Mouse (Mus musculus) hindbrain, postnatal 0 days (tissue): ENCODE measurements around the gene Gnb4. TPM values are rescaled to one million over a fixed set of nuclear protein-coding genes. Genes with fewer than 3 reads are reported as not detected.
A peak's percentile ranks its signal among the peaks of the same experiment; 100 is the strongest.

ENCODE experiments used
- ATAC-seq: fragments of 200-750 bp; cut with Nextera tagmentation; 2 replicates; pipeline ENCODE4 v1.8.0; 2017; ENCODE audit warnings: mild to moderate bottlenecking, moderate TSS enrichment, moderate library complexity
- DNase-seq: peaks from one replicate; pipeline ENCODE4 v3.0.0-alpha.2; 2015; ENCODE audit warnings: low spot score
- H3K27ac ChIP-seq: fragments of 300-500 bp; sonication (generic); 2 replicates; pipeline ENCODE4 v1.5.1; 2014; ENCODE audit warnings: mild to moderate bottlenecking
- H3K27me3 ChIP-seq: fragments of 300-500 bp; sonication (generic); 2 replicates; pipeline ENCODE4 v1.6.1; 2014; ENCODE audit warnings: low read length, mixed read lengths; ENCODE audit not compliant: insufficient read depth
- H3K36me3 ChIP-seq: fragments of 300-500 bp; sonication (generic); 2 replicates; pipeline ENCODE4 v1.6.1; 2014; ENCODE audit warnings: low read length, mixed read lengths; ENCODE audit not compliant: insufficient read depth
- H3K4me1 ChIP-seq: fragments of 300-500 bp; sonication (generic); 2 replicates; pipeline ENCODE4 v1.6.1; 2014; ENCODE audit warnings: antibody characterized with exemption, low read length, mixed read lengths; ENCODE audit not compliant: insufficient read depth
- H3K4me2 ChIP-seq: fragments of 300-500 bp; sonication (generic); 2 replicates; pipeline ENCODE4 v1.6.1; 2014; ENCODE audit warnings: low read depth, mild to moderate bottlenecking, low read length, moderate library complexity, mixed read lengths
- H3K4me3 ChIP-seq: fragments of 300-500 bp; sonication (generic); 2 replicates; pipeline ENCODE4 v1.5.1; 2014; ENCODE audit warnings: low read length
- H3K9ac ChIP-seq: fragments of 300-500 bp; sonication (generic); replicated peaks from 2 replicates; pipeline ENCODE4 v1.6.1; 2014; ENCODE audit warnings: mild to moderate bottlenecking, low read length, moderate library complexity, mixed read lengths
- H3K9me3 ChIP-seq: fragments of 300-500 bp; sonication (generic); 2 replicates; pipeline ENCODE4 v1.6.1; 2016; ENCODE audit warnings: low read length, mixed read lengths
- CTCF ChIP-seq: IDR thresholded peaks from 2 replicates; pipeline ENCODE4 v1.5.1; 2016; ENCODE audit warnings: antibody characterized with exemption, control low read depth, low read depth
- WGBS: fragments of 180-500 bp; shearing (Covaris S2); extraction: QIAGEN DNeasy Blood & Tissue Kit; methylation state at CpG from one replicate; pipeline ENCODE4 v1.1.7; 2014; 5-methylcytosine and 5-hydroxymethylcytosine counted together
- polyA plus RNA-seq: library from polyadenylated mRNA; unstranded; fragments of >200 nt; fragmentation: Nextera tagmentation; extraction: Ambion mirVana; gene quantifications from 2 replicates; pipeline ENCODE4 v1.2.1, GENCODE M21; 2015
- total RNA-seq: library from RNA; depleted of rRNA; stranded (reverse); fragments of >200 nt; gene quantifications from 2 replicates; pipeline ENCODE4 v1.2.3, GENCODE M21; 2014

The Gnb4 gene
- total and polyA plus RNA-seq, 2 experiments from 2014 or later: 123 to 124 TPM

GRCm38 (mm10) chr3:32599328-32599727 lies 17.1 kb downstream of the Gnb4 start:
- WGBS: 70% methylated on average over 3 of the region's 3 CpGs
- no peak overlapping the region for H3K9ac ChIP-seq
- no peak overlapping the region for H3K4me2 ChIP-seq
- no peak for TF ChIP-seq CTCF
- no peaks in the 10 kb centered on the region for H3K9me3 ChIP-seq
- no peak overlapping the region for H3K4me3 ChIP-seq
- H3K4me1 ChIP-seq: no peaks in the 10 kb centered on the region
- H3K27ac ChIP-seq: no peak overlapping the region
- DNase-seq (no peak), ATAC-seq (no peak)
- H3K36me3 ChIP-seq: no peaks in the 10 kb centered on the region; the same call in 1 of the 2 replicates
- H3K27me3 ChIP-seq: no peaks in the 10 kb centered on the region

GRCm38 (mm10) chr3:32595080-32595479 lies 21.3 kb downstream of the Gnb4 start:
- 85% methylated on average over 4 of the region's 4 CpGs for WGBS
- no peak for DNase-seq
- Histone ChIP-seq H3K9ac (no peak overlapping the region), H3K27me3 (no peaks in the 10 kb centered on the region), H3K4me2 (no peak overlapping the region), H3K4me1 (no peaks in the 10 kb centered on the region), H3K27ac (no peak overlapping the region), H3K9me3 (no peaks in the 10 kb centered on the region), H3K36me3 (peaks cover 17% of the 10 kb centered on the region), H3K4me3 (no peak overlapping the region)
- no peak for ATAC-seq
- no peak for TF ChIP-seq CTCF

GRCm38 (mm10) chr3:32586274-32586673 lies 30.1 kb downstream of the Gnb4 start:
- Histone ChIP-seq H3K9ac (no peak overlapping the region), H3K36me3 (peaks cover 58% of the 10 kb centered on the region), H3K27me3 (no peaks in the 10 kb centered on the region), H3K9me3 (no peaks in the 10 kb centered on the region), H3K4me2 (no peak overlapping the region), H3K4me1 (no peaks in the 10 kb centered on the region), H3K27ac (no peak overlapping the region), H3K4me3 (no peak overlapping the region)
- WGBS: 92% methylated on average over 3 of the region's 3 CpGs
- DNase-seq (no peak), ATAC-seq (peak; percentile 58; the same call in 1 of the 2 replicates)
- TF ChIP-seq CTCF: peak; percentile 14; the same call in 1 of the 2 replicates

- Histone ChIP-seq H3K36me3 (peaks cover 31% of the 10 kb centered on the region), H3K9ac (no peak overlapping the region), H3K27me3 (no peaks in the 10 kb centered on the region), H3K9me3 (no peaks in the 10 kb centered on the region), H3K4me2 (no peak overlapping the region), H3K4me3 (no peak overlapping the region), H3K4me1 (no peaks in the 10 kb centered on the region), H3K27ac (no peak overlapping the region)
- no peak for ATAC-seq
- TF ChIP-seq CTCF: no peak
- DNase-seq: no peak
- WGBS: 84% methylated on average over 4 of the region's 4 CpGs
Measured at GRCm38 (mm10) chr3:32583489-32583888, 32.9 kb downstream of the Gnb4 start.

GRCm38 (mm10) chr3:32581911-32582310 lies 34.5 kb downstream of the Gnb4 start:
- 90% methylated on average over 3 of the region's 3 CpGs for WGBS
- Histone ChIP-seq H3K9ac (no peak overlapping the region), H3K36me3 (peaks cover 33% of the 10 kb centered on the region), H3K4me1 (no peaks in the 10 kb centered on the region), H3K4me2 (no peak overlapping the region), H3K4me3 (no peak overlapping the region), H3K27ac (no peak overlapping the region), H3K27me3 (no peaks in the 10 kb centered on the region), H3K9me3 (no peaks in the 10 kb centered on the region)
- TF ChIP-seq CTCF: no peak
- ATAC-seq (no peak), DNase-seq (no peak)

GRCm38 (mm10) chr3:32580738-32581137 lies 35.6 kb downstream of the Gnb4 start:
- Histone ChIP-seq H3K4me3 (no peak overlapping the region), H3K4me2 (no peak overlapping the region), H3K36me3 (peaks cover 35% of the 10 kb centered on the region), H3K9me3 (no peaks in the 10 kb centered on the region), H3K9ac (no peak overlapping the region), H3K27ac (no peak overlapping the region), H3K27me3 (no peaks in the 10 kb centered on the region), H3K4me1 (no peaks in the 10 kb centered on the region)
- no peak for ATAC-seq
- TF ChIP-seq CTCF: no peak
- DNase-seq: no peak
- 83% methylated on average over 3 of the region's 3 CpGs for WGBS

GRCm38 (mm10) chr3:32578772-32579171 lies 37.6 kb downstream of the Gnb4 start:
- no peaks in the 10 kb centered on the region for H3K9me3 ChIP-seq
- 91% methylated on average over 5 of the region's 5 CpGs for WGBS
- no peak overlapping the region for H3K27ac ChIP-seq
- DNase-seq (no peak), ATAC-seq (no peak)
- H3K4me2 ChIP-seq: no peak overlapping the region
- peaks cover 39% of the 10 kb centered on the region for H3K36me3 ChIP-seq
- H3K27me3 ChIP-seq: no peaks in the 10 kb centered on the region
- TF ChIP-seq CTCF: no peak
- no peak overlapping the region for H3K9ac ChIP-seq
- no peaks in the 10 kb centered on the region for H3K4me1 ChIP-seq
- no peak overlapping the region for H3K4me3 ChIP-seq
